21 mouse cellular contexts compared by ENCODE assay signal in genomic region chr6:139464980-139465379, GRCm38 (mm10). TPM values are rescaled to one million over a fixed set of nuclear protein-coding genes. Genes with fewer than 3 reads are reported as not detected.
"Had no signal": no experiment of that assay in that cellular context is flagged by ENCODE, and none has a peak within 500 bp of the region (broad histone marks: within the 10 kb centered on the region; RNA-seq: fewer than 3 reads in every experiment).

No protein-coding gene starts in this region.

- H3K4me3 ChIP-seq: lung, embryonic 15.5 days; midbrain, embryonic 10.5 days; midbrain, embryonic 12.5 days; myocyte; neural tube, embryonic 13.5 days; neural tube, embryonic 15.5 days had no signal

- H3K36me3 ChIP-seq: lung, embryonic 15.5 days; midbrain, embryonic 10.5 days; midbrain, embryonic 12.5 days; neural tube, embryonic 13.5 days; neural tube, embryonic 15.5 days had no signal

- H3K4me1 ChIP-seq: lung, embryonic 15.5 days; midbrain, embryonic 10.5 days; midbrain, embryonic 12.5 days; neural tube, embryonic 13.5 days; neural tube, embryonic 15.5 days had no signal

- H3K27me3 ChIP-seq: lung, embryonic 15.5 days; midbrain, embryonic 12.5 days; neural tube, embryonic 13.5 days; neural tube, embryonic 15.5 days had no signal

- H3K9me3 ChIP-seq: lung, embryonic 15.5 days; midbrain, embryonic 10.5 days; midbrain, embryonic 12.5 days; neural tube, embryonic 13.5 days; neural tube, embryonic 15.5 days had no signal

- H3K4me2 ChIP-seq: lung, embryonic 15.5 days; midbrain, embryonic 12.5 days; neural tube, embryonic 13.5 days; neural tube, embryonic 15.5 days had no signal

- ATAC-seq: lung, postnatal 0 days; midbrain, embryonic 16.5 days had no signal

- DNase-seq: lung, adult 18-20 months; lung, postnatal 14 days; lung, postnatal 4 days; midbrain, embryonic 14.5 days; retina, postnatal 1 day; right cerebral cortex, adult 18-20 months; spleen, adult 18-20 months; thymus, adult 18-20 months; thymus, postnatal 14 days; thymus, postnatal 36 days had no signal

- H3K9ac ChIP-seq: lung, embryonic 15.5 days; midbrain, embryonic 12.5 days; neural tube, embryonic 13.5 days; neural tube, embryonic 15.5 days had no signal

- H3K27ac ChIP-seq: lung, embryonic 15.5 days; midbrain, embryonic 10.5 days; midbrain, embryonic 12.5 days; neural tube, embryonic 13.5 days; neural tube, embryonic 15.5 days had no signal

RNA-seq across cellular contexts. Expression of gene Rergl, which starts 36.8 kb away (rescaled TPM):
- polyA plus RNA-seq: liver, embryonic 16.5 days; lung, embryonic 15.5 days; lung, postnatal 0 days; midbrain, embryonic 10.5 days; midbrain, embryonic 12.5 days; midbrain, embryonic 14.5 days; midbrain, embryonic 16.5 days; myocyte; neural tube, embryonic 11.5 days; neural tube, embryonic 13.5 days; neural tube, embryonic 15.5 days; small intestine, adult 2 months had no signal
